Mouse (Mus musculus): ENCODE results near the gene Gm35549.

The Gm35549 gene

DNA sequence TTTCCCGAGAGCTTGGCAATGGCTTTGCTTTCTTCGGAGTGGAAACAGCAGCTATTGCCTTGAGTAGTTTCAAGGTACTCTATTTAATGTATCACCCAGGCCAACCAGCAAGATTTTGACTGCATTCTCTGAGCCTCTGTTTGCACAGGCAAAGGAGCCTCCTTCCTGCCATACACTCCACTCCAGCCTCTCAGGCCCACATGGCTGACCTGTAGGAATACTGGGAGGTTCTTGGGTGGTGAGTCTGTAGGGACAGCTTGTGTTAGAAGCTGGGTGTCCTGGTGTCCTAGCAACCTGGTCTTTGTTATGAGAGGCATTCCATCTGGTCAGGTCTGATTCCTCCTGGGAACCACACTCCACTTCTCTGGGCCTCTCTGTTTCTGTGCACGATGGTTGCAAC, at the start of gene Gm35549:
Gene Gm35549, minus strand, starts transcription at position 276 of the 400 bp plus-strand sequence.
- DNase-seq: no peak

DNA sequence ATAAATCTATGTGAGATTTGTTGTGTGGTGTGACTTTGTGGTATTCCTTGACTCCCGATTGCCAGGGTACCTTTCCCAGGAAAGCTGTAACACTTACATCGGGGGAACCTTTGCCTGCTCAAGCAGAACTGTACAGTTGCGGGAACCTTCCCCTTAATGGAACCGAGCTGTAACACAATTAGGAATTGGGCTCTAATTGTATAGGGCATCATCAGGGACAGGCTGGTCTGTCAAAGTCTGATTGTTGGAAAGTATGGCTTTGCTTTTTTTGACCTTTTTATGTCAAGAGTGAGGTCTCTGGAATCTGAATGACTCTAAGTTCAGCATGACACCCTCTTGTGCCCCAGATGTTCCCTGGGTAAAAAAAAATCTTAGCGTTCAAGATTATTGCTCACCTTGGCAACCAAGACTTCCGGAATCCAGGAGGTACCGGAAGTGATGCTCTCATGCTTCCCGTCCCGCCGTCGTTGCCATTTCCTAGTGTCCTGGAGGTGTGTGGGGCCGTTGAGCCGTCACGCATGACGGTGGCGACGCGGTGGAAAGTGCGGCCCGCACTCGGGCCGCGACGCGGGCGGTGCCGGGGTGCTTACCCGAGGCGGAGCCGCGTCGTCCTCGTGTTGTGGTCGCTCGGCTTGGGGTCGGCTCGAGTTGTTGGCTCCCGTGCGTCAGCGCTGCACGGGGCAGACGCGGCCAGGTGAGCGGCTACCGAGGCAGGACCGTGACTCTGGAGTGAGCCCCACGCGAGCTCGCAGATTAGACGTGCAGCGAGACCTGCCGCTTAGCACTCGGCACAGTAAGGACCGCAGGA, 42.7 kb upstream of the Gm35549 start:
- peak; percentile 96 for DNase-seq

DNA sequence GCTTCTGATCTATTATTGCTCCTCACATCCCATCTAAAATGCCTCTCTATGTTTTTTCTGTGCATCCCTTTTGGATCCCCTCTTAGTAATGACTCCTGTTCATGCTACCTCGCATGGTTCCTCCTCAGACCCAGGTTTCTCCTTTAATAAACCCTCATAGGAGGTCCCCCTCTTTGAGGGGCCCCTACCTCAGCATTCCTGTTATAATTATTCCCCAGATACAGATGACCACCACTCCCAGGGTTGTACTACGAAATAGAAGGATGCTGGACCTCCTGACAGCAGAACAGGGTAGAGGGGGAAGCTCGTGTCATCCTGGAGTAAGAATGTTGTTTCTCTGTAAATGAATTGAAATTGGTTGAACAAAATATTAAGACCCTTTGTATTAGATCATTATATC, 41.5 kb upstream of the Gm35549 start, which contains the start of gene Zkscan7:
Gene Zkscan7, plus strand, starts transcription at position 301 of the 400 bp plus-strand sequence.
- DNase-seq: no peak

DNA sequence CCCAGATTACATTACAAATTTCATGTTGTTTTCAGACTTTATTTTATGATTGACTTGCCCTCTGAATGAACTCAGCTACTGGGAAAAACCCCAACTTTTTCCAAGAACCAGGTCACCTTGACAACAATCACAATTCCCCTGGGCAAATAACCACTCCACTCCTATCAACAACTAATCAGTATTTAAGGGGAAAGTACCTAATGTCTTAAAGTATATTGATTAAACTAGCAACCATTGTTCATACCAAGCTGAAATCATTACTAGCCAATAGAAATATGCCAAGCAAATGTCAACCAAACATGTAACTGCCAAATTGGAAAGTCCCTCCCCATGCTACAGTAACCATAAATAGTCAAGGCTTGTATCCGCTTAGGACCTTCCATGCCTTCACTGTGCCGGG, 31.3 kb upstream of the Gm35549 start:
- no peak for DNase-seq

DNA sequence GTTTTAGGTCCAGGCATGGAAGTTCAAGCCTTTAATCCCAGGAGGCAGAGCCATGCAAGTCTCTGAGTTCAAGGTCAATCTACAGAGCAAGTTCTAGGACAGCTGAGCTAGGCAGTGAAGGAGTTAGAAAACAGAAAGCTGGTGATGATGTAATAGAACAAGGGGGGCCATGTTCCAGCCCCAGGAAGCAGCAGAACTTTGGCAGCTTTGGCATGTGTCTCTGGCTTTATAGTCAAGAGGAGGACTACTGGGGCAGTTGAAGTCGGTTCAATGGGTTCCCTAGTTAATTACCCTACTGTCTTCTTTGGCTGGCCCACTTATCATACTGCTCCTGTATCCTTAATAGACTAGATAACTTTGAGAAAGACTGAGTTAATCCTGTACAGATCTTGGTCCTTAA, 30.8 kb upstream of the Gm35549 start:
- DNase-seq: no peak

DNA sequence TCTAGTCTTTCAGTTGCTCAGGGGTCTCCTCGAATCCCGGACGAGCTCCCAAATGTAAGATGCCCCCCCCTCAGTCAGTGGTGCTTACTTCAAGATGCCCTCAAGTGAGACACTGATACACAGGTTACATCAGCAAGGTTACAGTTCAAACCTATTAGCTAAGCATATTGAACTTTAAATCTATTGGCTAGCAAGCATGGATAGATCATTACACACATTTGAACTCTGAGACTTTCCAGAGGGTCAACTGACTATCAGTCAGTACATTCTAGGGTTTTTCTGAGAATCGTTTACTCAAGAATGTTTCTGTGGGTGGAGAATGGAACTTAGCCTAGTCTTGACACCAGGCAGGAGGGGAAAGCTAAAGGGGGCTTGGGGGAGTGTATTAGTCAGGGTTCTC, 28.8 kb upstream of the Gm35549 start:
- DNase-seq: no peak

DNA sequence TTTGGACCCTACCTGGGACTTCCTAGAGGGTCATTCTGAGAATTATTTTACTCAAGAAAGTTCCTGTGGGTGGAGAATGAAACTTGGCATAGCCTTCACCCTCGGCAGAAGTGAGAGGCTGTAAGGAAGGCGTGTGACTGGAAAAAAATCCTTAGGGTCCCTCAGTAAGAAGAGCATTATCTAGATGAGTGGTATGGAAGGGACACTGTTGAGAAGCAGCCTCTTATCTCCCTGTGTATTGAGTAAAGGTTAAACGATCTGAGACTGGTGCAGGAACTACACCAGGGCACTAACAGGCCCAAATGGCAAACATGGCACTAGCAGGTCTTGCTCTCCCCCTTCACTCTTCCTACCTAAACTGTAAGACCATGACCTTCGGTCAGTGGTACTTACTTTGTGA, 22.4 kb upstream of the Gm35549 start:
- no peak for DNase-seq

DNA sequence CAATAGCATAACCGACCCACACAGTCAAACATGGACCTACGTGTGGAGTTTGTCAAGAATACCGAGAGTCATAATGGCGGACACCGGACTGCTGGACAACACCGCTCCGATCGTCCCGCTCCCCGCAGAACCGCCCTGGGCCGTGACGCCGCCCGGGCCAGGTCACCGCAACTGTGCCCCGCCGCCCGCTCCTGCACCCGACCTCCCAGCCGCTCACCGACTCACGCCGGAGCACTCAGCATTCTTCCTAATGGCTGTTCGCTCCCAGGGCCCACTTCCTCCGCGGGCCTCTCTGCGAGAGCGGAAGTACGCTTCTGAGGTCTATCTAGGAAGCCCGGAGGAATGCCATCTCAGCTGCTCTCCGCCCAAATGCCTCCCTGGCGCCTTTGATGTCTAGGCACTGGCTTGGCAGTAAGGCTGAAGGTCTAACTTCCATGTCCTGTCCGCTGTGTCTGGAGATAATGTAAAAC, 21.9 kb upstream of the Gm35549 start, which contains the start of gene Zfp445:
Gene Zfp445, minus strand, starts transcription at position 310 of the 470 bp plus-strand sequence.
- peak; percentile 98 for DNase-seq

DNA sequence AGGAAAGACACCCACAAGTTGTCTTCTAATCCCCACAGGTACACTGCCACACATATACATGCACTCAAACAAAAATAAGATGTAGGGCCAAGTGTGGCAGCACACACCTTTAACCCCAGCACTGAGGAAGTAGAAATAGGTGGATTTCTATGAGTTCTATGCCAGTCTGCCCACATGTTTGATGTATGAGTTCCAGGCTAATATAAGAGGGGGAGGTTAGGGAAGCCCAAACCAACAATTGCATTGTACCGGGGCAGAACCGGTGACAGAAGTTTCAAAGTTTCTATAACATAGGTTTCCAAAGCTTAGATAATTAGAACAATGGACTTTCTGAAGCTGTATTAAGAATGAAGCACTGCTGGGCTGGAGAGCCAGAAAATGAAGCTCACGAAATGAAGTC, 21.0 kb upstream of the Gm35549 start:
- no peak for DNase-seq

DNA sequence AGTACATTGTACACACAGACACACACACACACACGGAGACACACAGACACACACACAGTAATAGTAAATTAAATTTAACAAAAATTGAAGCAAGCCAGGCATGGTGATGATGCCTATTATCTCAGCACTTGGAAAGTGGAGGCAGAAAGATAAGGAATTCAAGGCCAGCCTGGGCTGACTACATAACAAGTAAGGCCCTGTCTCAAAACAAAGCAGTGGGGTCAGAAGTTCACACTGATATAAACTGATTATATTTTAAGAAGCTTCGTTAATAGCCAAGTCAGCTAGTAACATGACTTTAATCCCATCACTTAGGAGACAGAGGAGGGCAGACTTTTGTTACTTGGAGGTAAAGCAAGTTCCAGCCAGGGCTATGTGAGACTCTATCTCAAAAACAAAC, 19.9 kb upstream of the Gm35549 start:
- no peak for DNase-seq

DNA sequence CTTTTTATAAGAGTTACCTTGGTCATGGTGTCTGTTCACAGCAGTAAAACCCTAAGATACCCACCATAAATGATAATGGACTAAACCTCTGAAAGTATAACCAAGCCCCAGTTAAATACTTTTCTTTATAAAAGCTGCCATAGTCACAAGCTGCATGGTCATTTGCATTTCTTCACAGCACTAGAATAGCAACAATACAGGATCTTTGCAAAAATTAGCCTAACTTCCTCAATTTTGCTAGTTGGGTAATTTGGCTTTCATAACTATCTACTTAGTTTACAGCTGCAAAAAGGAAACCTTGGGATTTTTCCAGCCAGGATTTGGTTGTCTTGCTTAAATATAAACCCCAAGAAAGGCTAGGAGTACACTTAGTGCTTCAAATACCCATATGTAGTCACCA, 16.9 kb upstream of the Gm35549 start:
- no peak for DNase-seq

DNA sequence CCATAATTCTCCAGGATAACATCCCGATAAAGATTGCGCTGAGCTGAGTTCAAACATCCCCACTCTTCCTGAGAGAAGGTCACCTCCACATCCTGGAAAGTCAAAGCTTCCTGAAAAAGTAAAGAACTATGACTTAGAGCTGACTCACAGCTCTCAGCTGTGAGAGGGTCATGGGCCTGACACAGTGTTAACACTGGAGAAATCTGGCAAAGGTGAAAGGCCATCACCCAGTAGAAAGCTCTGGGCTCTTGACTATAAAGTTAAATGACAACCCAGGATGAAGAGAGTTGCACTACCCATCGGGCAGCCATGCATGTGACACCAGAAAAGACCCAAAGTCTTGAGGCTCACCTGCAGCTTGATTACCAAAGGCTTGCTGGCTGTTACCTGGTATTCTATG, 12.9 kb upstream of the Gm35549 start:
- DNase-seq: no peak

DNA sequence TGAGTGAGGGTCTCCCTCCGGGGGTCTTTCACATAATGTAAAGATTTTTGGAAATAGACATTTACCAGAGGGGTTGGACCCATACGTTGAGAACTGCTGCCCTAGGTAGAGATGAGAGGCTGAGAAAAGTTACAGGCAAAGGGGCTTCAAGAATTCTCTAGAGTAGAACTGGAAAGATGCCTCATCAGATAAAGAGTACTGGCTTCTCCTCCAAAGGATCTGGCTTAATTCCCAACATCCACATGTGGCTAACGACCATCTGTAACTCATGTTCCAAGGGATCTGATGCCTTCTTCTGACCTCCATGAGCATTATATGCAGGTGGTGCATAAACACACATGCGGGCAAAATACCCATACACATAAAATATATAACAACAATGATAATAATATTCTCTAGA, 11.8 kb upstream of the Gm35549 start:
- DNase-seq: no peak

DNA sequence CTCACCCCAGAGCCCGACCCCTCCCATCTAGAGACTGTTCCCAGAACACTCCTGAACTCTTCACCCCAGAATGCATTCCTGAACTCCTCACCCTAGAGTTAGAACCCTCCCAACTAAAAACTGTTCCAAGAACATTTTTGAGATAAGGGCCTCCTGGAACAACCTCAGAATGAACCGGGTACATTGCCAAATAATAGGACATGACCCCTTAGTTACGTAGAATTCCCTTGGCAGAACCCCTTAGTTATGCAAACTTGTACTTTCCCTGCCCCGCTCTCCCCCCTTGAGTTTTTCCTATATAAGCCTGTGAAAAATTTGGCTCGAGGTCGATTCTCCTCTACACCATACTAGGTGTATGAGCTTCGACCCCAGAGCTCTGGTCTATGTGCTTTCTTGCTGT, 11.3 kb upstream of the Gm35549 start:
- DNase-seq: peak; percentile 90

DNA sequence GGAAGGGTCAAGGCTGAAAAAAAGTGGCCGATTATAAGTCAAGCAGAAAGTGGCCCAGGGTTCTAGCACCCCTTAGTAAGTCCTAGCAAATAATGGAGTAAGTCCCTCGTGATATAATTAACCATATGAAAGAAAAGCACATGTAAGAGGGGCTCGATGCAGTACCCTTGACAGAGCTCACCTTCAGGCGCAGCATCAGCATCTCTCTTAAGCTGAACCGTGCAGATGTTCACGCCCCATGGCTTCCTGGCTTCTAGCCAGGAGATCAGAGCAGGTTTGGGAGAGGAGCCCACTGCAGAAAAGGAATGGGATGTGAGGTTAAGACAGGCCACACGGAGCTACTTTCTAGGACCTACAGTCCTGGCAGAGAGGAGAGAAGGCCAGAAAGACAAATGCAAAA, 10.7 kb upstream of the Gm35549 start:
- DNase-seq: peak; percentile 91

DNA sequence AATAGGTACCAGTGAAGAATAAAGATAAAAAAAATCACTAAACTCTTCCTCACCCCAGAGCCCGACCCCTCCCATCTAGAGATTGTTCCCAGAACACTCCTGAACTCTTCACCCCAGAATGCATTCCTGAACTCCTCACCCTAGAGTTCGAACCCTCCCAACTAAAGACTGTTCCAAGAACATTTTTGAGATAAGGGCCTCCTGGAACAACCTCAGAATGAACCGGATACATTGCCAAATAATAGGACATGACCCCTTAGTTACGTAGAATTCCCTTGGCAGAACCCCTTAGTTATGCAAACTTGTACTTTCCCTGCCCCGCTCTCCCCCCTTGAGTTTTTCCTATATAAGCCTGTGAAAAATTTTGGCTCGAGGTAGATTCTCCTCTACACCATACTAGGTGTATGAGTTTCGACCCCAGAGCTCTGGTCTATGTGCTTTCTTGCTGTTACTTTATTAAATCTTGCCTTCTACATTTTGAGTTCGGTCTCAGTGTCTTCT, 4.0 kb upstream of the Gm35549 start:
- peak; percentile 94 for DNase-seq

DNA sequence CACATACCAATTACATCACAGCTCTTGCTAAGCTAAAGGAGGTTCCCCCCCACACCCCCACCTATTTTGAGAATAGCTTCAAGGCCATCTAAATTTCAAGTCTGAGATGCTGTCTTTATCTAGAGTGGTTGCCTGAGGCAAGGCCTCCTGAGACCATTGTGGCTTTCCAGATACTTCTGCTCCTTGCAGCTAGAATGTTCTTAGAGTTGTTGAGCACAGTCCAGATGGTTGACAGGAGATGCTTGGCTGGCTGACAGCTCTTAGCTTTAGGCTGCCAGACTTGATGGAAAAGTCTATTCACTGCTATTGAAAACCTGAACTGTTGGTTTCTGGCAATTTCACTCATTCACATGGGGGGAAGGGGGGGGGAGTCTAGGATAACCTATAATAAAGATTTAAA, 2.3 kb upstream of the Gm35549 start:
- peak; percentile 97 for DNase-seq

DNA sequence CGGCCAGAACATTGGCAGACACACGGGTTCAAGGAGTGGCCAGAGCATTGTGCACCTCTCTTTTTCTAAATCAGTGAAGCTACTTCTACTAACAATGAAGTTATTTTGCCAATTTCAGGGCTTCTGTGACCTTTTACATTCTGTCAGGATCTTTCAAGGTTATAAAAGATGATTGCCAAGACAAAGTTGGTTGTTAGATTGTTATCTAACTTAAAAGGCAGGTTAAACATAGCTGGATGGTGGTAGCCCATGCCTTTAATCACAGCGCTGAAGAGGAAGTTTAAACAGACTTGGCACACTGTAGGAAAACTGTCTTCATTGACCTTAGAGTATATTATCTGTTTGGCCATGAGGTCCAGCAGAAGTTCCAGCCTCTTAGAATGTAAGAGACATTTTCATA, 1.8 kb upstream of the Gm35549 start:
- DNase-seq: no peak

DNA sequence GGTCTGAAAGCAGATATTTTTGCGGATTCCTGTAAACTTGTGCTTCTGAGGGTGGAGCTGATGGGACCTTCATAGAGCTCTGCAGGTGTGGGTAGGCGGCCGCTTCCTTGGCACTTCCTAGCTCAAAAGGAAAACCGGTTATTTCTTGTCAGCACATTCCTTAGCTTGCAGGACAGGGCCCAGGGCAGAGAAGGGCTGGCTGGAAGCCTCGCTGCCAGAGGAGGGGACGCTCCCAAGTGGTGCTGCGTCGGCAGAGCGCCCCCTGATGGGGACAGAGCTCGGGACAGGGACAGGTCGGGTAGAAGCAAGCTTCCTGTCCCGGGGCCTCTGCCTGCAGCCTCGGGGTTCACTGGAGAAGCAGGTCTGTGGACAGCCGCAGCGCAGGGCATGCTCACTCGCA, 6.2 kb downstream of the Gm35549 start:
- DNase-seq: peak; percentile 91

DNA sequence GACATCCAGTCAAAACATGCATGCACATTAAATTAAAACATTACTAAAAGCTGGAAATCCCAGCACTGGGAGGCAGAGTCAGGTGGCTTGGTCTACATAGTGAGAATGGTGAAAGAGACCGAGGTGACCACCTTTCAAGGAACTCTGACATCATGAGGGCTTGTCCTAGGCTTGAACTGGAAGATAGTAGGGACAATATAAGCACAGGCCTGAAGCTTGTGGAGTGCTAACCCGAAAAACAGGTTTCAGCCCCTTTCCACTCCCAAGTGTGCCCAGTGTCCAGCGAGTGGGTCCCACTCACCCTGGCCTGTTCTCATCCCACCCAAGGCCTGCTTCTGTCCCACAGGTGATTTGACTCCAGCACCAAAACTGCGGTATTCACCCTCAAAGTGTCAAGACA, 6.6 kb downstream of the Gm35549 start:
- DNase-seq: peak; percentile 86

DNA sequence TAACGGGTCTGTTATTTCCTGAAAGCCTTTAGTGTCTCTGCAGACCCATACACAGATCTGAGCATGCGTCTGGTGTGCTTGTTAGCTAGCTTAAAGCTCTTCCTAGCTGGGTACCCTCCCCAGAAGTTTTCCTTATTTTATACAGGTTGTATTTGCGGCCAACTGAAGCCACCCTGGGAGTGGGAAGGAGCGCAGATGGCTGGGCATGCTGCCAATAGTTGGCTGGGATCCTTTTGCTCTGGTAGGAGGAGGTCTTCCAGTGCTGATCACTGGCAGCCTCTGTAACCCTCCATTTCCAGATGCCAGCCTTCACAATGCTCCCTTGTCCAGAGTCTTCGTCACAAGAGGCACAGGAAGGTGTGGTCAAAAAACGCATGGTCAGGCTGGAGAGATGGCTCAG, 7.0 kb downstream of the Gm35549 start:
- DNase-seq: peak; percentile 95

DNA sequence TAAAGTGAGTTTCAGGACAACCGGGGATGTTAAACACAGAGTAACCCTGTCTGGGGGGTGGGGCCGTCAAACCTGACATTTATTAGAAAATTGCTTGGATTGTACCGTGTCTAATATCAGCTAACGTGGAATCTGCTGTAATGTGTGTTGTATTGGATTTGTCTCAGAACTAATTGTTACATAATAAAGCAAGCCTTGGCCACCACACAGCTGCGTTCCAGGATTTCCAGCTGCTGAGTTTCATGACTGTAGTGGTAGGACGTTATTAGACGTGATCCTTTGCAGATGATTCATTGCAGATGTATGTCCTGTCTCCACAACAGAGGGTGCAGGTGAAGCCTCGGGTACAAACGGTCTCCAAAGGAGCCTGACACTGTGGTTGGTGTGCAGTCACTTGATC, 7.7 kb downstream of the Gm35549 start:
- peak; percentile 93 for DNase-seq

DNA sequence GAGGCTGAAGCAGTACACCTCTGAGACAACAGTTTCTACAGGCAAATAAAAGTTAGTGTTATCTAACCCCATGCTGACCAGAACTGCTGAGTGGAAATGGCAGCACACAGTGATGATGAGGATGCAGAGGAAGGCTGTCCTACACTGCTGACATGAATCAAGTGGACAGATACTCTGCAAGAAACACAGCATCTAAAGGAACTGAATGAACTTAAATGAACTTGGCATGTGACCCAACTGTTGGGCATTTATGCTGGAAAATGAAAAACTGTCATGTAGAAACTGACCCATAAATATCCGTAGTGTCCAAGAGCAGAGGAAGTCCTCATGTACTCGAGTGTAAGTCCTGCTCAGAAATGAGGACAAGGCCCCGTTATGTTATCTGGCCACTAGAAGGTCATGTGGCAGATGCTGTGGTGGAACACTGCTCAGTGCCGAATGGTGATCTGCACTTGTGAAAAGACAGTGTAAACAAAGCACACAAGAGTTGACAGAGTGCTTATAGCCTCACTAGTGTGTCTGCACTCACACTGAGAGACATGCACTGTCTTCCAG, 13.9 kb downstream of the Gm35549 start:
- peak; percentile 63 for DNase-seq

DNA sequence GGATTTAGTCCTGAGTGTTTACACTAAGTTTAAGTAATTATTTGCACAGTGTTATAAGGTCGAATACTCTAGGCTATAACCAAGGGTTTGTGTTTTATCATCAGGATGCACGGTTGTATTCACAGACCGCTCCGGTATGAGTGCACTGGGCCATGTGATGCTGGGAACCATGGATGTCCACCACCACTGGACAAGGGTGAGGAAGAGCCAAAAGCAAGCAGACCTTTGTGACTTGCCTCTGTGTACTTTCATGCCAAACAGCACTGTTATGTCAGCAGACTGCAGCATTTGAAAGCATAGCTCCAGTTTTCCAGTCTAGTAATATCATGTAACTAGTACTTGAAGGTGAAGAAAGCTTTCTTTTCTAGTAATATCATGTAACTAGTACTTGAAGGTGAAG, 17.1 kb downstream of the Gm35549 start:
- peak; percentile 35 for DNase-seq

Measured in heart, adult 11 months (tissue).